Mouse (Mus musculus) heart, embryonic 16.5 days (tissue): ENCODE measurements around the gene Dcaf17. TPM values are rescaled to one million over a fixed set of nuclear protein-coding genes. Genes with fewer than 3 reads are reported as not detected.

Experiments
- ATAC-seq: fragments of 200-750 bp; cut with Nextera tagmentation; replicated peaks from 2 replicates; pipeline ENCODE4 v1.8.0; 2017; ENCODE audit warnings: moderate number of reproducible peaks; ENCODE audit not compliant: insufficient read depth, low FRiP score; ENCODE audit errors: extremely low read depth
- H3K27ac ChIP-seq: fragments of 300-500 bp; sonication (generic); 2 replicates; pipeline ENCODE4 v1.5.1; 2014; ENCODE audit warnings: mild to moderate bottlenecking, low read length, control low read depth, moderate library complexity
- H3K27me3 ChIP-seq: fragments of 300-500 bp; sonication (generic); 2 replicates; pipeline ENCODE4 v1.6.1; 2014; ENCODE audit warnings: low read length, mixed read lengths; ENCODE audit not compliant: control insufficient read depth, insufficient read depth
- H3K36me3 ChIP-seq: fragments of 300-500 bp; sonication (generic); 2 replicates; pipeline ENCODE4 v1.6.1; 2014; ENCODE audit not compliant: control insufficient read depth, insufficient read depth
- H3K4me1 ChIP-seq: fragments of 300-500 bp; sonication (generic); 2 replicates; pipeline ENCODE4 v1.6.1; 2014; ENCODE audit warnings: low read length, mixed read lengths; ENCODE audit not compliant: control insufficient read depth, insufficient read depth
- H3K4me2 ChIP-seq: fragments of 300-500 bp; sonication (generic); 2 replicates; pipeline ENCODE4 v1.6.1; 2014; ENCODE audit warnings: low read depth, mild to moderate bottlenecking, control low read depth, low read length
- H3K4me3 ChIP-seq: fragments of 300-500 bp; sonication (generic); 2 replicates; pipeline ENCODE4 v1.5.1; 2014; ENCODE audit warnings: mild to moderate bottlenecking, control low read depth, low read length
- H3K9ac ChIP-seq: fragments of 300-500 bp; sonication (generic); 2 replicates; pipeline ENCODE4 v1.6.1; 2014; ENCODE audit warnings: low read length, control low read depth
- H3K9me3 ChIP-seq: fragments of 300-500 bp; sonication (generic); replicated peaks from 2 replicates; pipeline ENCODE4 v1.6.1; 2016; ENCODE audit warnings: low read length; ENCODE audit not compliant: control insufficient read depth
- WGBS: fragments of 180-500 bp; shearing (Covaris S2); extraction: QIAGEN DNeasy Blood & Tissue Kit; methylation state at CpG from one replicate; pipeline ENCODE4 v1.1.7; 2014; 5-methylcytosine and 5-hydroxymethylcytosine counted together
- polyA plus RNA-seq: library from polyadenylated mRNA; unstranded; fragments of >200 nt; fragmentation: Nextera tagmentation; extraction: Ambion mirVana; gene quantifications from 2 replicates; pipeline ENCODE4 v1.2.1, GENCODE M21; 2015

Gene Dcaf17
- polyA plus RNA-seq, 1 experiment from 2014 or later, result 21.5 TPM

DNA sequence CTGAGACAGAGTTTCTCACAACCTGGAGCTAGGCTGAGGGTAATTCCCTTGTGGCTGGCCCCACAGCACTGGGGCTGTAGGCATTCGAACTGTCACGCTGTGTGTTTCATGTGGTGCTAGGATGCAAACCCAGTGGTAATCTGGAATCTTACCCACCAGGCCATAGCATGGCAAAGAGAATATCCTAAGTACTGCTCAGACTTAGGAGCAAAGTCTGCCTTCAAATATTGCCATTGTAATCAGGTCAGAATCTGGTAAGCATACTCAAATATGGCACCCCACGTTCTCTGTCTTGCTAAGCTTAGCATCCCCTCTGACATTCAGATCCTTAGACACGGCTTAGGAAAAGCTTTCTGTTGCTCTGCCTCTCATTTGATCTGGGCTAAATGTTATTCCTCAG, 90.7 kb downstream of the Dcaf17 start:
- H3K9ac ChIP-seq, result no peak overlapping the region
- H3K9me3 ChIP-seq, result no peaks in the 10 kb centered on the region
- H3K36me3 ChIP-seq, result no peaks in the 10 kb centered on the region
- H3K4me1 ChIP-seq, result peaks cover 4% of the 10 kb centered on the region; the same call in 1 of the 2 replicates
- ATAC-seq, result no peak
- H3K27ac ChIP-seq, result no peak overlapping the region
- no peaks in the 10 kb centered on the region for H3K27me3 ChIP-seq
- 75% methylated on average over 4 of the region's 4 CpGs for WGBS
- no peak overlapping the region for H3K4me2 ChIP-seq
- H3K4me3 ChIP-seq, result no peak overlapping the region

DNA sequence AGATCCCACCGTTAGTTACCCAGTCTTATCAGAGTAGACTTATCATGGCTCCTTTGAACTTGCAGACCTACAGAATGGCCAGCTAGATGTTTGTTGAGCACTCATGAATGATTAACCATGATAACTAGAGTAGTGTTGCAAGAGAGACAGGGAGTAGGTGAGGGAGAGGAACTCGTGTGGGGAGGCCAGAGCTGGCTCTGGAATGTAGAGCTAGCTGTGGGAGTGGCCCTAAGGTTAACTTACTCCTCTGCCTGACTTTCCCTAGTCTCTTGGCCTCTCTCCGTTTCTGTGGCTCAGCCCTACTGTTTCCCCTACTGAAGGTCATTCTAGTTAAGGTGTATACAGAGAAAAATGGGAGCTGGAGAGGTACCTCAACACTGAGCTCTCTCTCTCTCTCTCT, 91.1 kb downstream of the Dcaf17 start:
- ATAC-seq, result no peak
- no peak overlapping the region for H3K27ac ChIP-seq
- H3K27me3 ChIP-seq, result no peaks in the 10 kb centered on the region
- 16% methylated on average over 3 of the region's 3 CpGs for WGBS
- no peaks in the 10 kb centered on the region for H3K9me3 ChIP-seq
- H3K4me1 ChIP-seq, result peaks cover 4% of the 10 kb centered on the region; the same call in 1 of the 2 replicates
- H3K4me2 ChIP-seq, result no peak overlapping the region
- H3K9ac ChIP-seq, result no peak overlapping the region
- no peak overlapping the region for H3K4me3 ChIP-seq
- no peaks in the 10 kb centered on the region for H3K36me3 ChIP-seq

DNA sequence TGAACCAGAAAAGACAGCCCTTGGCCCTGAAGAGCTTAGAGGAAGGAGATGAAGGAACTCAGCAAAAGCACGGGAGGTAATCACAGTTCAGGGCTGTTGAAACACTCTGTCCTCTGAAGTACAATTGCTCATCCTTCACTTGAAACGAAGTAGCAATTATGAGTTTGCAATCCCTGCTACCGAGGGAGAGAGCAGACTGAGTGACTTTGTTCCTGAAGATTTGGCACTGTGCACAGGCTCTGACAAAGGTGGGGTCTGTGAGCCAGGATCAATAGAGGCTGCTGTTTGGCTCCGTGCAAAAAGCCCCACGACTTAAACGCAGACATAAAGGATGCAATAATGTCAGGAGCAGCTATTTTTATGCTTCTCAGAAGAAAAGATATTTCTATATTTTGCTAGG, 92.7 kb downstream of the Dcaf17 start:
- H3K4me2 ChIP-seq, result no peak overlapping the region
- H3K36me3 ChIP-seq, result no peaks in the 10 kb centered on the region
- WGBS, result 59% methylated on average over 6 of the region's 6 CpGs
- no peaks in the 10 kb centered on the region for H3K9me3 ChIP-seq
- ATAC-seq, result no peak
- H3K4me1 ChIP-seq, result peaks cover 4% of the 10 kb centered on the region; the same call in 1 of the 2 replicates
- no peaks in the 10 kb centered on the region for H3K27me3 ChIP-seq
- H3K9ac ChIP-seq, result no peak overlapping the region; the same call in 1 of the 2 replicates
- H3K27ac ChIP-seq, result no peak overlapping the region
- no peak overlapping the region for H3K4me3 ChIP-seq

Other genes starting within 250 kb of the Dcaf17 start
- 19.4 and 19.7 TPM in 2 replicates for gene Tlk1, start 229.6 kb upstream of the Dcaf17 start, polyA plus RNA-seq
- 10.1 and 15.1 TPM in 2 replicates for gene Mettl8, start 255 bp downstream of the Dcaf17 start, polyA plus RNA-seq
- 1.4 and 1.5 TPM in 2 replicates for gene Cybrd1, start 62.6 kb downstream of the Dcaf17 start, polyA plus RNA-seq
- gene Dync1i2, start 156.4 kb downstream of the Dcaf17 start, polyA plus RNA-seq, result 55.6 and 64.1 TPM in 2 replicates